Mouse (Mus musculus) layer of hippocampus, adult 8-10 months (tissue): ENCODE data around the gene Opn3. TPM values are rescaled to one million over a fixed set of nuclear protein-coding genes. Genes with fewer than 3 reads are reported as not detected.

Experiments used
- total RNA-seq, 4 experiments: library from RNA; stranded (reverse); gene quantifications; 2 replicates each; pipeline ENCODE4 v1.2.4; 2022

The Opn3 gene
- total RNA-seq, 4 experiments from 2014 or later, result 1.4 to 2.0 (median 1.5) TPM

Other genes with a start within 250 kb of the Opn3 start
- gene Rgs7, start 200.3 kb downstream of the Opn3 start, total RNA-seq, result 10 to 100 TPM; 74.8 to 84.7 (median 78.1) TPM
- under 1 TPM in 2 of 4 experiments, not detected in 2; 0.20 to 0.70 TPM for gene Kmo, start 72.4 kb downstream of the Opn3 start, total RNA-seq
- 10 to 100 TPM; 65.4 to 82.2 (median 76.7) TPM for gene Fh1, start 67.1 kb downstream of the Opn3 start, total RNA-seq
- gene Chml, start 125 bp upstream of the Opn3 start, total RNA-seq, result 1 to 10 TPM; 4.2 to 5.8 (median 5.5) TPM
- not detected for gene Wdr64, start 5.8 kb upstream of the Opn3 start, total RNA-seq
- gene Exo1, start 187.8 kb upstream of the Opn3 start, total RNA-seq, result 1 to 10 TPM in 1 of 4 experiments, under 1 TPM in 3; 0.45 to 1.4 (median 0.78) TPM
- gene Gm38100, start 227.6 kb upstream of the Opn3 start, total RNA-seq, result not detected